Mouse (Mus musculus): ENCODE data around the gene Pan2. TPM values are rescaled to one million over a fixed set of nuclear protein-coding genes. Genes with fewer than 3 reads are reported as not detected.

Pan2 gene
- polyA plus RNA-seq, 1 experiment = 32.1 TPM

DNA sequence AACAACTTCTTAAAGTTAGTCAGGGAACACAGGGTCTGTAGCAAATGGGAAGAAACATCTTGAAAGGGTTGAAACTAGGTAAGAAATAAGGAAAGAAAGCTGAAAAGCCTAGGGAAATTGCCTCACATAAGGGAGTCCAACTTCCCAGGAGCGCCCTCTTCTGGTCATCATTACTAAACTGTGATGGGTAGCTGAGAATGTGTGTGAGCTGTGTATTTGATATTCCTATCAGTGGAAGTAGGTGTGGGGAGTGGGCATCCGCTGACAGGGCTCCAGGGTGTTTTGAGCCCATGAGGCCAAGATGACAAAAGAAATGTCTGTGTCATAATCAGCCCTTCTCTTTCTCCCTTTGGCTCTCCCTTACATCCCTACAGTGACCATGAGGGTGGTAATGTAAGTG, 55.7 kb downstream of the Pan2 start:
- WGBS = 44% methylated on average over 2 of the region's 2 CpGs
- TF ChIP-seq POLR2A (IDR thresholded peaks at IDR 0.05; ENCODE audit: borderline replicate concordance, control insufficient read depth, low read depth, low read length) = no peak
- TF ChIP-seq CTCF (IDR thresholded peaks at IDR 0.05; ENCODE audit: control insufficient read depth, insufficient read depth, low read length) = no peak
- no peaks in the 10 kb centered on the region; the same call in 1 of the 2 replicates for H3K4me1 ChIP-seq (ENCODE audit: control insufficient read depth, insufficient read depth, low read length)
- no peak overlapping the region for H3K4me3 ChIP-seq (replicated peaks; ENCODE audit: control insufficient read depth, low read depth, low read length)
- H3K27ac ChIP-seq (ENCODE audit: control insufficient read depth, insufficient read depth, low read depth, low read length, poor library complexity) = no peak overlapping the region

- Histone ChIP-seq H3K27ac (ENCODE audit: control insufficient read depth, insufficient read depth, low read depth, low read length, poor library complexity) (no peak overlapping the region), H3K4me1 (ENCODE audit: control insufficient read depth, insufficient read depth, low read length) (no peaks in the 10 kb centered on the region; the same call in 1 of the 2 replicates), H3K4me3 (replicated peaks; ENCODE audit: control insufficient read depth, low read depth, low read length) (no peak overlapping the region)
- WGBS = 69% methylated on average over 6 of the region's 6 CpGs
- TF ChIP-seq POLR2A (IDR thresholded peaks at IDR 0.05; ENCODE audit: borderline replicate concordance, control insufficient read depth, low read depth, low read length) = no peak
- no peak for TF ChIP-seq CTCF (IDR thresholded peaks at IDR 0.05; ENCODE audit: control insufficient read depth, insufficient read depth, low read length)
Observed at GRCm38 (mm10) chr10:128359226-128359625, 56.1 kb downstream of the Pan2 start.

DNA sequence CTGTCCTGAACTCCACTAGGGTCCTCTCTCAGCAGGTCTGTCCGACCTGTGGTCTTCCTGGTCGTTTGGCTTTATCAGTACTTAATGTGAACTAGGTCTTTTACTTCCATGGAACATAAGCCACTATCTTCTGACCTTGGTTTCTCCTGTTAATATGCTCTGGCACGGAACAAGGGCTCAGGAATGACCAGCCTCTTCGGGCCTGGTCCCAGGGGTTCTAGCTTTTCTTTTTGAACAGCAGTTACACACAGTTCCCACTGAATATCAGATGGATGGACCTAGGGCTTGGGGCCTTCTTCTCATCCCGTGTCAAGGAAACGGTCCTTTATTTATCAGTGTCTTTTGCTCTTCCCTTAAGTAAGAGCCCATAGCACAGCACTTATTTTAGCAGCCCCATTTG, 58.7 kb downstream of the Pan2 start:
- Histone ChIP-seq H3K4me3 (replicated peaks; ENCODE audit: control insufficient read depth, low read depth, low read length) (no peak overlapping the region), H3K4me1 (ENCODE audit: control insufficient read depth, insufficient read depth, low read length) (no peaks in the 10 kb centered on the region; the same call in 1 of the 2 replicates), H3K27ac (ENCODE audit: control insufficient read depth, insufficient read depth, low read depth, low read length, poor library complexity) (no peak overlapping the region)
- 87% methylated on average over 6 of the region's 6 CpGs for WGBS
- TF ChIP-seq CTCF (IDR thresholded peaks at IDR 0.05; ENCODE audit: control insufficient read depth, insufficient read depth, low read length) = no peak

- H3K4me1 ChIP-seq (ENCODE audit: control insufficient read depth, insufficient read depth, low read length) = no peaks in the 10 kb centered on the region; the same call in 1 of the 2 replicates
- 49% methylated on average over 3 of the region's 3 CpGs for WGBS
- no peak for TF ChIP-seq CTCF (IDR thresholded peaks at IDR 0.05; ENCODE audit: control insufficient read depth, insufficient read depth, low read length)
- TF ChIP-seq POLR2A (IDR thresholded peaks at IDR 0.05; ENCODE audit: borderline replicate concordance, control insufficient read depth, low read depth, low read length) = no peak
Observed at GRCm38 (mm10) chr10:128362568-128362967, 59.4 kb downstream of the Pan2 start.

GRCm38 (mm10) chr10:128367899-128368401, 64.8 kb downstream of the Pan2 start:
- Histone ChIP-seq H3K27ac (ENCODE audit: control insufficient read depth, insufficient read depth, low read depth, low read length, poor library complexity) (peak overlapping the region; percentile 97), H3K4me1 (ENCODE audit: control insufficient read depth, insufficient read depth, low read length) (no peaks in the 10 kb centered on the region; the same call in 1 of the 2 replicates), H3K4me3 (replicated peaks; ENCODE audit: control insufficient read depth, low read depth, low read length) (peak overlapping the region; percentile 75)
- TF ChIP-seq POLR2A (IDR thresholded peaks at IDR 0.05; ENCODE audit: borderline replicate concordance, control insufficient read depth, low read depth, low read length) (no peak), CTCF (IDR thresholded peaks at IDR 0.05; ENCODE audit: control insufficient read depth, insufficient read depth, low read length) (no peak)
- WGBS = 17% methylated on average over 19 of the region's 19 CpGs

More at GRCm38 (mm10) chr10:128362568-128362967, 59.4 kb downstream of the Pan2 start:
- Histone ChIP-seq H3K27ac (ENCODE audit: control insufficient read depth, insufficient read depth, low read depth, low read length, poor library complexity) (no peak overlapping the region), H3K4me3 (replicated peaks; ENCODE audit: control insufficient read depth, low read depth, low read length) (no peak overlapping the region)

DNA sequence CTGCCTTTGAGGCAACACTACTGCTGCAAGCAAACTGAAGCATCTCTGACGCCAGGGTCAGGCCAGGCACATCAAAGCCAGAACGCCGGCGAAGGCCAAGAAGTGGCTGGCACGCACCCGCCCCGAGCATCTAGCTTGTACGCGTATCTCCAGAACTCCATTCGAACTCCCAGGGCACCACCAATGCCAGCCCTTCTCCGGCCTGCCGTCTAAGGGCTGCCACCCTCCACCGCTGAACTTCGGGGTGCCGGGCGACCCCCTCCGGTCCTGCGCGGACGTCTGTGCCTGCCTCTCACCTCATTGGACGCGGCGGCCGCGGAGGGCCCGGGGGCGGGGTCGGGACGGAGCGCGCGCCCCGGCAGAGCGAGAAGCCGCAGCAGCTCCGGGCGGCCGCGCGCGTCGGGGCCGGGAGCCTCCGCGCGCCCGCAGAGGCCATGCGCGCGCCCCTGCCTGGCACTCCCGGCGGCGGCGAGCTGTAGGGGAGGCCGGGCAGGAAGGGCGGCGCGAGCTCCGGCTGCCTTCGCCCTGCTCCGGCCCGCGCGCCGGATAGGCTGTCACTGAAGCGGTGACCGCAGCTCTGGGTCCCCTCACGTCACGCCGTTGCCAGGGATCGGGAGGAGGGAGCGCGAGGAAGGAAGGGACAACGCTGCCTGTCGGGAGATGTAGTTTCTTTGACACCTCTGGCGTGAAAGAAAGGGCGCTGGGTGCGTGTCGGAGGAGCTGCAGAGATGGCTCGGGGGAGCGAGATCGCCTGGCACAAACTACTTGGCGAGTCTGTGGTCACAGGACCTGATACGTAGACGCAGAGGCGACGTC, 65.5 kb downstream of the Pan2 start, which contains the start of gene Coq10a:
Gene Coq10a, minus strand, starts transcription at position 596 of the 816 bp plus-strand sequence.
- TF ChIP-seq POLR2A (IDR thresholded peaks at IDR 0.05; ENCODE audit: borderline replicate concordance, control insufficient read depth, low read depth, low read length) (peak; percentile 92; the same call in 1 of the 2 replicates), CTCF (IDR thresholded peaks at IDR 0.05; ENCODE audit: control insufficient read depth, insufficient read depth, low read length) (no peak)

DNA sequence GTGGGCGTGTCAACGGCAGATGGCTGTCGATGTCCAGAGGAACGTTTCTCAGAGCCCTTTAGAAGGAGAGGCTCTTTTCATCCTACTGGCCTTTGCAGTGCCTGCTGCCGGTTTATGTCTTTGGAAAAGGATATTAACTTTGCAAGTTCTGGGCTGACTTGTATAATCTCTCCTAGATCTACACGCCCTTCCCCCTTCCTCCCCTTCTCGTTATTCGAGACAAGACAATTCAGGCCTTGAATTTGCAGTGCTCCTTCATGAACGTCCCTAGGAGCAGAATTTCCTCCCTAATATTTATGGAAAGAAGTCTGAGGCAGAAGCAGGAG, 66.0 kb downstream of the Pan2 start:
- H3K27ac ChIP-seq (ENCODE audit: control insufficient read depth, insufficient read depth, low read depth, low read length, poor library complexity) = peak overlapping the region; percentile 97
- H3K4me1 ChIP-seq (ENCODE audit: control insufficient read depth, insufficient read depth, low read length) = no peaks in the 10 kb centered on the region; the same call in 1 of the 2 replicates
- TF ChIP-seq CTCF (IDR thresholded peaks at IDR 0.05; ENCODE audit: control insufficient read depth, insufficient read depth, low read length) (no peak), POLR2A (IDR thresholded peaks at IDR 0.05; ENCODE audit: borderline replicate concordance, control insufficient read depth, low read depth, low read length) (no peak)
- 3% methylated on average over 9 of the region's 9 CpGs for WGBS
- H3K4me3 ChIP-seq (replicated peaks; ENCODE audit: control insufficient read depth, low read depth, low read length) = peak overlapping the region; percentile 88

More for the DNA sequence above, 65.5 kb downstream of the Pan2 start, which contains the start of gene Coq10a:
- H3K4me3 ChIP-seq (replicated peaks; ENCODE audit: control insufficient read depth, low read depth, low read length) = peak within 1 kb of the TSS; percentile 88
- peak within 1 kb of the TSS; percentile 97 for H3K27ac ChIP-seq (ENCODE audit: control insufficient read depth, insufficient read depth, low read depth, low read length, poor library complexity)
- under 1% methylated on average over 87 of the region's 87 CpGs for WGBS
- no peaks in the 10 kb centered on the region; the same call in 1 of the 2 replicates for H3K4me1 ChIP-seq (ENCODE audit: control insufficient read depth, insufficient read depth, low read length)

GRCm38 (mm10) chr10:128369599-128369998, 66.5 kb downstream of the Pan2 start:
- Histone ChIP-seq H3K27ac (ENCODE audit: control insufficient read depth, insufficient read depth, low read depth, low read length, poor library complexity) (peak overlapping the region; percentile 97; the same call in 1 of the 2 replicates), H3K4me3 (replicated peaks; ENCODE audit: control insufficient read depth, low read depth, low read length) (no peak overlapping the region), H3K4me1 (ENCODE audit: control insufficient read depth, insufficient read depth, low read length) (no peaks in the 10 kb centered on the region; the same call in 1 of the 2 replicates)
- no peak for TF ChIP-seq CTCF (IDR thresholded peaks at IDR 0.05; ENCODE audit: control insufficient read depth, insufficient read depth, low read length)
- TF ChIP-seq POLR2A (IDR thresholded peaks at IDR 0.05; ENCODE audit: borderline replicate concordance, control insufficient read depth, low read depth, low read length) = no peak
- WGBS = 77% methylated on average over 6 of the region's 6 CpGs

All from bone marrow, adult 2 months (tissue).